Mouse (Mus musculus): Measurements from ENCODE around the gene Cnn2.

DNA sequence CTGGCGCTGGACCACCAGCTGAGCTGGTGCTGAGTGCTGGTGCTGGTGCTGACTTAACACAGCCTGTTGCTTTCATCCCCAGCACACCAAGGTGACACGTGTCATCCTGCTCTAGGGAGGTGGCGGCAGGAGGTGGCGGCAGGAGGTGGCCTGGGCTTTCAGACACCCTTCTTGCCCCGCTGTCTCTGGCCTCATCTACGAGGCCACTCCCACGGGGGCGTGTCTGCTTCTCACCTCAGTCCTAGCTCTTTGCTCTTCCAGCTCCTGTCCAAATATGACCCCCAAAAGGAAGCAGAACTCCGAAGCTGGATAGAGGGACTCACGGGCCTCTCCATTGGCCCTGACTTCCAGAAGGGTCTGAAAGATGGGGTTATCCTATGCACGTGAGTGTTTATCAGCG lies 2.7 kb downstream of the Cnn2 start:
- no peak for TF ChIP-seq CTCF (conservative IDR thresholded peaks at IDR 0.05; ENCODE audit: low read length)
- no peak for TF ChIP-seq POU5F1 (IDR thresholded peaks at IDR 0.05; ENCODE audit: borderline replicate concordance, low read length)

Data from E14TG2a.4 (cell line).